Mouse (Mus musculus) urinary bladder, adult 18-20 months (tissue): ENCODE measurements at regions not wholly inside any gene's neighbourhood (a gene's known extent, or its start where the extent isn't known, plus 50 kb on each side); places are given as distances from the start of the nearest gene placed in this dataset.

ENCODE experiments used
- DNase-seq, 2 experiments: peaks; one replicate each; pipeline ENCODE4 v3.0.0; 2022; ENCODE audit warnings: low spot score in 2 of 2, mixed read lengths in 2 of 2

- DNase-seq = no peak
Observed at GRCm38 (mm10) chr14:99366281-99366987, 67.9 kb downstream of the Klf5 start.

GRCm38 (mm10) chr14:99366996-99367555, 68.6 kb downstream of the Klf5 start:
- DNase-seq = no peak

- DNase-seq = no peak
Observed at GRCm38 (mm10) chr14:99369366-99369765, 70.9 kb downstream of the Klf5 start.

- DNase-seq = peak in 1 of 2 experiments; percentile 16
Observed at GRCm38 (mm10) chr14:99373682-99374081, 75.2 kb downstream of the Klf5 start.

GRCm38 (mm10) chr14:99375040-99375610, 76.6 kb downstream of the Klf5 start:
- DNase-seq = peak in 1 of 2 experiments; percentile 11

GRCm38 (mm10) chr14:99376652-99377502, 78.4 kb downstream of the Klf5 start:
- DNase-seq = no peak

- DNase-seq = no peak
Observed at GRCm38 (mm10) chr14:99381262-99382017, 82.9 kb downstream of the Klf5 start.

GRCm38 (mm10) chr14:99382051-99382450, 83.6 kb downstream of the Klf5 start:
- DNase-seq = no peak

GRCm38 (mm10) chr14:99383170-99383569, 84.7 kb downstream of the Klf5 start:
- no peak for DNase-seq

GRCm38 (mm10) chr14:99387581-99387980, 89.1 kb downstream of the Klf5 start:
- DNase-seq = no peak

- DNase-seq = no peak
Observed at GRCm38 (mm10) chr14:99389306-99389705, 90.8 kb downstream of the Klf5 start.

GRCm38 (mm10) chr14:99391700-99392099, 93.2 kb downstream of the Klf5 start:
- no peak for DNase-seq

- no peak for DNase-seq
Observed at GRCm38 (mm10) chr14:99392813-99393212, 94.3 kb downstream of the Klf5 start.

GRCm38 (mm10) chr14:99393611-99394010, 95.1 kb downstream of the Klf5 start:
- DNase-seq = no peak

- no peak for DNase-seq
Observed at GRCm38 (mm10) chr14:99403155-99403726, 104.8 kb downstream of the Klf5 start.

- no peak for DNase-seq
Observed at GRCm38 (mm10) chr14:99405228-99405627, 106.7 kb downstream of the Klf5 start.

GRCm38 (mm10) chr14:99411835-99412234, 113.3 kb downstream of the Klf5 start:
- DNase-seq = no peak

GRCm38 (mm10) chr14:99416169-99416568, 117.7 kb downstream of the Klf5 start:
- DNase-seq = no peak

- no peak for DNase-seq
Observed at GRCm38 (mm10) chr14:99418970-99419369, 120.5 kb downstream of the Klf5 start.

GRCm38 (mm10) chr14:99423334-99423733, 124.8 kb downstream of the Klf5 start:
- DNase-seq = no peak

- DNase-seq = no peak
Observed at GRCm38 (mm10) chr14:99427049-99427448, 128.6 kb downstream of the Klf5 start.
